Mouse (Mus musculus) gastrocnemius, postnatal 25 days (tissue): ENCODE measurements around the gene Phgr1. TPM values are rescaled to one million over a fixed set of nuclear protein-coding genes. Genes with fewer than 3 reads are reported as not detected.

Source experiments
- DNase-seq: peaks from one replicate; pipeline ENCODE4 v3.0.0; 2022
- total RNA-seq, 2 experiments: library from RNA; stranded (reverse); gene quantifications; 1 replicate in 1 of 2; 2 replicates in 1 of 2; pipeline ENCODE4 v1.2.3; 2021

Phgr1 gene
- total RNA-seq, 2 experiments from 2014 or later, result not detected

DNA sequence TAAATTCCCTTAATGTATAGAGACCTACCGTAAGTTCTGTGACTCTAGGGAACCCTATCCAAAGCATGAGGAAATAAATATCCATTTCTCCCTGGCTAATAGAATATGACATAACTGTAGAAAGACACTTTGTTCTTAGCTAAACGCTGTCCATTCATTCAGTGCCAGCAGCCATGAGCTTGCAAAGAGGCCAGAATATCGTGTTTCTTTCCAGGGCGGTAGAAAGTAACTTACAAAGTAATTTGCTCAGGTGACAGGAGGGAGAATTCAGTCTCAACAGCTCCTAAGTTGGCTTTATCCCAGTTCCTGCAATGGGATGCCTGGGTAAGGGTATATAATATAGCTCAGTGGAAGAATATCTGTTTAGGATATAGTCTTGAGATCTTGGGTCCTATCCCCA is 51.8 kb downstream of the Phgr1 start:
- DNase-seq, result no peak

Other genes with a start within 250 kb of the Phgr1 start
- 1 to 10 TPM; 3.4 to 4.7 TPM for gene Bmf, start 223.1 kb upstream of the Phgr1 start, total RNA-seq
- 1 to 10 TPM; 1.0 to 1.2 TPM for gene Bub1b, start 174.6 kb upstream of the Phgr1 start, total RNA-seq
- under 1 TPM in 1 of 2 experiments, not detected in 1; 0.64 TPM for gene Pak6, start 109.5 kb upstream of the Phgr1 start, total RNA-seq
- not detected for gene Ankrd63, start 68.8 kb upstream of the Phgr1 start, total RNA-seq
- gene Plcb2, start 44.3 kb upstream of the Phgr1 start, total RNA-seq, result under 1 TPM; 0.15 to 0.16 TPM
- gene Inafm2, start 27.0 kb upstream of the Phgr1 start, total RNA-seq, result 1 to 10 TPM; 3.6 to 4.9 TPM
- gene Ccdc9b, start 10.1 kb upstream of the Phgr1 start, total RNA-seq, result 10 to 100 TPM; 11.8 to 13.0 TPM
- gene Disp2, start 7.0 kb downstream of the Phgr1 start, total RNA-seq, result not detected
- 1 to 10 TPM in 1 of 2 experiments, under 1 TPM in 1; 0.92 to 1.3 TPM for gene Knstrn, start 41.2 kb downstream of the Phgr1 start, total RNA-seq
- 100 to 1,000 TPM; 121 to 136 TPM for gene Ivd, start 89.2 kb downstream of the Phgr1 start, total RNA-seq
- gene Bahd1, start 127.6 kb downstream of the Phgr1 start, total RNA-seq, result 1 to 10 TPM; 4.2 TPM
- 1 to 10 TPM; 2.8 TPM for gene Chst14, start 153.7 kb downstream of the Phgr1 start, total RNA-seq